Comparison of ENCODE assay signal across 9 mouse cellular contexts in the genomic region with DNA sequence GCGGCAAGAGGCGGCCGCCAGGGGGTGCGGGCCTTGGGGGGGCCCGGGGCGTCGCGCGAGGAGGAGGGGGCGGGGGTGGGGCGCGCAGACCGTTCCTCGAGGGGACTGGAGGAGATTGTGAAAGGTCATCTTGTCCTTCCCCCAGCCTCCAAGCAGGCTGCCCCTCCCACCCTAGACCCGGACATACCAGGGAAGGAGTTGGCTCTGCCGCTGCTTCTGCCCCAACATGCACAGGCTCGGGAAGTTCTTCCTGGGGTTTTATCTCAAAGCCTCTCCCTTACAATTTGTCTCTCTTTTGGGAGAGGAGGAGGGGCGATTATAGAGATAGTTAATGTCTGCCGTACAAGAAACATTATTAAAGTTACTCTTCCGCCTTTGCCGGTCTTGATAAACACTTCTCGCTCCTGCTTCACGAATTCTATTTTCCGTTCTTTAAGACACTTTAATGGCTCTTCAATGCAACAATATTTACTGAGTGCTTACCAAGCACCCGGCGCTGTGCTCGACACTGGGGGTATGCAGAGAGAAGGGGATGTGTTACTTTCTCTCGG. TPM values are rescaled to one million over a fixed set of nuclear protein-coding genes. Genes with fewer than 3 reads are reported as not detected.
A peak's percentile ranks its signal among the peaks of the same experiment; 100 is the strongest.
DNase-seq lines count a peak whose midpoint lies in the region; ATAC-seq and TF ChIP-seq lines count a peak whose summit lies in the region.
"Had no signal": no experiment of that assay in that cellular context is flagged by ENCODE, and none has a peak within 500 bp of the region (broad histone marks: within the 10 kb centered on the region; RNA-seq: fewer than 3 reads in every experiment).

No protein-coding gene starts in this region.

- peak; percentile 59 for DNase-seq in right cerebral cortex, postnatal 4 days
- DNase-seq in right cerebral cortex, adult 2 months (ENCODE audit: low spot score in 2 of 2) = no peak
- peak; percentile 70 to 73 for DNase-seq in cerebellum, adult 2 months
- peak; percentile 54 for DNase-seq in gastrocnemius, postnatal 25 days
- DNase-seq in lung, embryonic 14.5 days = peak; percentile 79
- DNase-seq in left cerebral cortex, postnatal 14 days (ENCODE audit: low spot score in 2 of 2) = no peak

- under 1% methylated on average over 15 of the region's 28 CpGs for WGBS in cerebellum, adult 2 months
- WGBS in intestine, postnatal 0 days = 1% methylated on average over 23 of the region's 28 CpGs
- under 1% methylated on average over 18 of the region's 28 CpGs for WGBS in lung, embryonic 14.5 days
- WGBS in olfactory bulb, adult 2 months = under 1% methylated on average over 26 of the region's 28 CpGs

- H3K9me3 ChIP-seq in intestine, postnatal 0 days (ENCODE audit: control insufficient read depth) = no peaks in the 10 kb centered on the region
- no peaks in the 10 kb centered on the region for H3K9me3 ChIP-seq in lung, embryonic 14.5 days (ENCODE audit: low read depth, low read length)

- no peaks in the 10 kb centered on the region for H3K27me3 ChIP-seq in cerebellum, adult 2 months (ENCODE audit: control insufficient read depth, insufficient read depth, low read length)
- no peaks in the 10 kb centered on the region for H3K27me3 ChIP-seq in intestine, postnatal 0 days (replicated peaks; ENCODE audit: control insufficient read depth, insufficient read depth, low read length)
- H3K27me3 ChIP-seq in lung, embryonic 14.5 days (ENCODE audit: insufficient read depth, low read length) = no peaks in the 10 kb centered on the region

- TF ChIP-seq POLR2A in cerebellum, adult 2 months (IDR thresholded peaks at IDR 0.05; ENCODE audit: borderline replicate concordance, insufficient read depth, low read length) = peak; percentile 62; the same call in 1 of the 2 replicates
- TF ChIP-seq POLR2A in olfactory bulb, adult 2 months (IDR thresholded peaks at IDR 0.05; ENCODE audit: insufficient read depth, low read depth, low read length) = 0 out of 2 replicates have a peak, but pooled peaks have one; percentile 25

- H3K9ac ChIP-seq in intestine, postnatal 0 days (ENCODE audit: low read depth, low read length) = peak overlapping the region; percentile 89
- H3K9ac ChIP-seq in lung, embryonic 14.5 days = peak overlapping the region; percentile 80

- H3K27ac ChIP-seq in cerebellum, adult 2 months (ENCODE audit: insufficient read depth, low read length) = peak overlapping the region; percentile 98
- peak overlapping the region; percentile 96 for H3K27ac ChIP-seq in intestine, postnatal 0 days (ENCODE audit: low read depth, low read length)
- peak overlapping the region; percentile 93 for H3K27ac ChIP-seq in lung, embryonic 14.5 days (ENCODE audit: low read depth)
- peak overlapping the region; percentile 83 for H3K27ac ChIP-seq in olfactory bulb, adult 2 months (ENCODE audit: insufficient read depth, low read depth, low read length)

- H3K4me2 ChIP-seq in intestine, postnatal 0 days (replicated peaks; ENCODE audit: low read depth) = peak overlapping the region; percentile 86
- peak overlapping the region; percentile 69 for H3K4me2 ChIP-seq in lung, embryonic 14.5 days

- peaks cover 36% of the 10 kb centered on the region for H3K4me1 ChIP-seq in cerebellum, adult 2 months (ENCODE audit: control insufficient read depth, insufficient read depth, low read length)
- peaks cover 20% of the 10 kb centered on the region; the same call in 1 of the 2 replicates for H3K4me1 ChIP-seq in intestine, postnatal 0 days (replicated peaks; ENCODE audit: control insufficient read depth, insufficient read depth, low read length)
- peaks cover 18% of the 10 kb centered on the region for H3K4me1 ChIP-seq in lung, embryonic 14.5 days (ENCODE audit: insufficient read depth)
- peaks cover 20% of the 10 kb centered on the region for H3K4me1 ChIP-seq in olfactory bulb, adult 2 months (ENCODE audit: control insufficient read depth, insufficient read depth, low read length)

- H3K36me3 ChIP-seq in intestine, postnatal 0 days (ENCODE audit: control insufficient read depth, insufficient read depth) = no peaks in the 10 kb centered on the region
- 0 out of 2 replicates have a peak, but pooled peaks cover 6% of the 10 kb centered on the region for H3K36me3 ChIP-seq in lung, embryonic 14.5 days (ENCODE audit: insufficient read depth)

- TF ChIP-seq CTCF in cerebellum, adult 2 months (IDR thresholded peaks at IDR 0.05; ENCODE audit: borderline replicate concordance, insufficient read depth, low read depth, low read length) = no peak
- no peak for TF ChIP-seq CTCF in intestine, postnatal 0 days (IDR thresholded peaks at IDR 0.05; ENCODE audit: low read depth)
- TF ChIP-seq CTCF in lung, embryonic 14.5 days (IDR thresholded peaks at IDR 0.05; ENCODE audit: low read depth) = no peak
- TF ChIP-seq CTCF in olfactory bulb, adult 2 months (IDR thresholded peaks at IDR 0.05; ENCODE audit: insufficient read depth, low read depth, low read length) = no peak

- ATAC-seq in intestine, postnatal 0 days = 0 out of 2 replicates have a peak, but pooled peaks have one; percentile 19
- peak; percentile 50 for ATAC-seq in lung, embryonic 14.5 days (ENCODE audit: insufficient read depth)

- peak overlapping the region; percentile 93 for H3K4me3 ChIP-seq in cerebellum, adult 2 months (replicated peaks; ENCODE audit: insufficient read depth, low read depth, low read length)
- peak overlapping the region; percentile 74 for H3K4me3 ChIP-seq in intestine, postnatal 0 days (ENCODE audit: low read depth, low read length)
- peak overlapping the region; percentile 61 for H3K4me3 ChIP-seq in lung, embryonic 14.5 days (ENCODE audit: low read depth, low read length)
- H3K4me3 ChIP-seq in olfactory bulb, adult 2 months (ENCODE audit: insufficient read depth, low read depth, low read length) = peak overlapping the region; percentile 60

- intact Hi-C loops in left cerebral cortex, postnatal 14 days (cut with DNase I) = no loop called here

RNA-seq across cellular contexts. Expression of gene Tmem253, which starts 0.6 kb away (rescaled TPM):
- 2.0 and 2.4 TPM in 2 replicates for polyA plus RNA-seq in cerebellum, adult 2 months (2012; rRNA removed)
- 1 to 10 TPM; 1.5 to 2.1 TPM for total RNA-seq in gastrocnemius, postnatal 25 days (2021)
- 221 and 224 TPM in 2 replicates for polyA plus RNA-seq in intestine, postnatal 0 days (2015; fragmentation: Nextera tagmentation; extraction: Ambion mirVana)
- polyA plus RNA-seq in lung, embryonic 14.5 days (2014; fragmentation: Nextera tagmentation; extraction: Ambion mirVana) = 0.35 and 0.74 TPM in 2 replicates
- not detected in 2 replicates for polyA plus RNA-seq in olfactory bulb, adult 2 months (2012; ENCODE audit: insufficient read depth, insufficient read length, low replicate concordance, missing spikeins)
- under 1 TPM; 0.36 to 0.77 TPM for total RNA-seq in left cerebral cortex, postnatal 14 days (2021)

RNA-seq across cellular contexts. Expression of gene Zfp219, which starts 5.7 kb away (rescaled TPM):
- polyA plus RNA-seq in cerebellum, adult 2 months (2012; rRNA removed) = 184 and 188 TPM in 2 replicates
- total RNA-seq in gastrocnemius, postnatal 25 days (2021) = 10 to 100 TPM; 10.8 to 11.7 TPM
- polyA plus RNA-seq in intestine, postnatal 0 days (2015; fragmentation: Nextera tagmentation; extraction: Ambion mirVana) = 11.9 and 12.5 TPM in 2 replicates
- 25.8 and 28.3 TPM in 2 replicates for polyA plus RNA-seq in lung, embryonic 14.5 days (2014; fragmentation: Nextera tagmentation; extraction: Ambion mirVana)
- not detected in 2 replicates for polyA plus RNA-seq in olfactory bulb, adult 2 months (2012; ENCODE audit: insufficient read depth, insufficient read length, low replicate concordance, missing spikeins)
- total RNA-seq in left cerebral cortex, postnatal 14 days (2021) = 10 to 100 TPM; 29.5 to 33.6 TPM

RNA-seq across cellular contexts. Expression of gene Olfr221, which starts 27.4 kb away (rescaled TPM):
- polyA plus RNA-seq in cerebellum, adult 2 months (2012; rRNA removed) = 0.03 and 0.10 TPM in 2 replicates
- total RNA-seq in gastrocnemius, postnatal 25 days (2021) = not detected
- polyA plus RNA-seq in intestine, postnatal 0 days (2015; fragmentation: Nextera tagmentation; extraction: Ambion mirVana) = not detected in 2 replicates
- not detected in 2 replicates for polyA plus RNA-seq in lung, embryonic 14.5 days (2014; fragmentation: Nextera tagmentation; extraction: Ambion mirVana)
- not detected in 2 replicates for polyA plus RNA-seq in olfactory bulb, adult 2 months (2012; ENCODE audit: insufficient read depth, insufficient read length, low replicate concordance, missing spikeins)
- total RNA-seq in left cerebral cortex, postnatal 14 days (2021) = not detected
- total RNA-seq: gastrocnemius, postnatal 4 days had no signal

RNA-seq across cellular contexts. Expression of gene Arhgef40, which starts 30.3 kb away (rescaled TPM):
- 44.1 and 48.0 TPM in 2 replicates for polyA plus RNA-seq in cerebellum, adult 2 months (2012; rRNA removed)
- total RNA-seq in gastrocnemius, postnatal 25 days (2021) = 10 to 100 TPM; 17.2 to 17.6 TPM
- 18.2 and 19.7 TPM in 2 replicates for polyA plus RNA-seq in intestine, postnatal 0 days (2015; fragmentation: Nextera tagmentation; extraction: Ambion mirVana)
- 96.8 and 108 TPM in 2 replicates for polyA plus RNA-seq in lung, embryonic 14.5 days (2014; fragmentation: Nextera tagmentation; extraction: Ambion mirVana)
- polyA plus RNA-seq in olfactory bulb, adult 2 months (2012; ENCODE audit: insufficient read depth, insufficient read length, low replicate concordance, missing spikeins) = not detected in 2 replicates
- 10 to 100 TPM; 31.9 to 35.2 TPM for total RNA-seq in left cerebral cortex, postnatal 14 days (2021)

Comparison
In these comparisons a context has a peak if more than half of its experiments do, and no peak if none do; other contexts are left out.
1. DNase-seq: peak in right cerebral cortex, postnatal 4 days (single experiment), cerebellum, adult 2 months (2 of 2), gastrocnemius, postnatal 25 days (single experiment) and lung, embryonic 14.5 days (single experiment); none in right cerebral cortex, adult 2 months (0 of 2) and left cerebral cortex, postnatal 14 days (0 of 2).
2. RNA of gene Tmem253, which starts 0.6 kb away (polyA plus RNA-seq): 221 to 224 TPM in intestine, postnatal 0 days; 2.0 to 2.4 TPM in cerebellum, adult 2 months, 0.35 to 0.74 TPM in lung, embryonic 14.5 days and not detected in olfactory bulb, adult 2 months; every median in the first group is over 10 times any median in the second.
3. Peak in every context shown above with its lines, with median percentiles within 50 percentile points of each other: H3K27ac ChIP-seq and H3K4me3 ChIP-seq.